Mouse (Mus musculus) testis, adult 2 months (tissue): ENCODE results near the gene Abhd15.

Experiments
- CTCF ChIP-seq: fragments of 200-500 bp; IDR thresholded peaks from 2 replicates; pipeline ENCODE4 v1.5.1; 2012; ENCODE audit warnings: low read depth, mild to moderate bottlenecking, inconsistent platforms, low read length, moderate library complexity; ENCODE audit not compliant: control insufficient read depth, insufficient read depth, insufficient replicate concordance
- POLR2A ChIP-seq: fragments of 200-500 bp; IDR thresholded peaks from 2 replicates; pipeline ENCODE4 v1.6.1; 2012; ENCODE audit warnings: low read depth, mild to moderate bottlenecking, inconsistent platforms, low read length, moderate library complexity; ENCODE audit not compliant: control insufficient read depth

DNA sequence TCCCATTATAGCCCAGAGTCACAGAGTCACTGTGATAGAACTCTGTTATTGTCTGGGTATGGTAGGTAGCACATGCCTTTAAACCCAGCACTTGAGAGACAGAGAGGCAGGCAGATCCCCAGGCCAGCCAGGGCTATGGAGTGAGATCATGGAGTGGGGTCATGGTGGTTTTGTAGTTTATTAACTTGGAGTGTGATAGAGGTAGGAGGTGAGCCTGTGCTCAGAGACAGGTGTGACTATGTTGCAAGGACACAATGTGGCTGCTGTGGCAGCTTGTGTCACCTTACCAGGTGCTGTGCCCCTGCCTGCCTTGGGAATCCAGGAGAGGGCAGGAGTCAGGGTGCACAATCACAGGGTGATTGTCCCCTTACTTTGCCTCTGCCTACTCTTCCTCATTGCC is 19.4 kb upstream of the Abhd15 start:
- TF ChIP-seq POLR2A, result no peak
- no peak for TF ChIP-seq CTCF
